Mouse (Mus musculus) neural tube, embryonic 12.5 days (tissue): ENCODE results near the gene Napsa. TPM values are rescaled to one million over a fixed set of nuclear protein-coding genes. Genes with fewer than 3 reads are reported as not detected.
A peak's percentile ranks its signal among the peaks of the same experiment; 100 is the strongest.

Experiments
- ATAC-seq: fragments of 200-750 bp; cut with Nextera tagmentation; 2 replicates; pipeline ENCODE4 v1.8.0; 2017; ENCODE audit warnings: low read depth, mild to moderate bottlenecking, moderate TSS enrichment, moderate library complexity; ENCODE audit not compliant: low FRiP score
- H3K27ac ChIP-seq: fragments of 300-500 bp; sonication (generic); 2 replicates; pipeline ENCODE4 v1.5.1; 2016
- H3K27me3 ChIP-seq: fragments of 300-500 bp; sonication (generic); replicated peaks from 2 replicates; pipeline ENCODE4 v1.6.1; 2016; ENCODE audit warnings: mild to moderate bottlenecking
- H3K36me3 ChIP-seq: fragments of 300-500 bp; sonication (generic); 2 replicates; pipeline ENCODE4 v1.6.1; 2016; ENCODE audit warnings: mild to moderate bottlenecking
- H3K4me1 ChIP-seq: fragments of 300-500 bp; sonication (generic); 2 replicates; pipeline ENCODE4 v1.6.1; 2016
- H3K4me2 ChIP-seq: fragments of 300-500 bp; sonication (generic); replicated peaks from 2 replicates; pipeline ENCODE4 v1.6.1; 2016; ENCODE audit warnings: mild to moderate bottlenecking
- H3K4me3 ChIP-seq: fragments of 300-500 bp; sonication (generic); 2 replicates; pipeline ENCODE4 v1.5.1; 2016
- H3K9ac ChIP-seq: fragments of 300-500 bp; sonication (generic); 2 replicates; pipeline ENCODE4 v1.6.1; 2016; ENCODE audit warnings: mild to moderate bottlenecking
- H3K9me3 ChIP-seq: fragments of 300-500 bp; sonication (generic); 2 replicates; pipeline ENCODE4 v1.6.1; 2016; ENCODE audit warnings: mild to moderate bottlenecking
- WGBS: fragments of 180-500 bp; shearing (Covaris S2); methylation state at CpG from one replicate; pipeline ENCODE4 v1.1.7; 2016; 5-methylcytosine and 5-hydroxymethylcytosine counted together
- polyA plus RNA-seq: library from polyadenylated mRNA; unstranded; fragments of >200 nt; fragmentation: Nextera tagmentation; extraction: Ambion mirVana; gene quantifications from 2 replicates; pipeline ENCODE4 v1.2.1, GENCODE M21; 2016

The Napsa gene
- polyA plus RNA-seq, 1 experiment from 2014 or later: 0.74 TPM

GRCm38 (mm10) chr7:44560435-44561400, 11.5 kb upstream of the Napsa start:
- Histone ChIP-seq H3K4me2 (no peak overlapping the region), H3K27ac (no peak overlapping the region), H3K4me1 (no peaks in the 10 kb centered on the region), H3K9ac (no peak overlapping the region), H3K27me3 (no peaks in the 10 kb centered on the region), H3K9me3 (no peaks in the 10 kb centered on the region), H3K4me3 (no peak overlapping the region), H3K36me3 (no peaks in the 10 kb centered on the region)
- peak; percentile 48; the same call in 1 of the 2 replicates for ATAC-seq
- 57% methylated on average over 18 of the region's 18 CpGs for WGBS

GRCm38 (mm10) chr7:44563284-44563683, 8.9 kb upstream of the Napsa start:
- no peak overlapping the region for H3K9ac ChIP-seq
- no peaks in the 10 kb centered on the region for H3K4me1 ChIP-seq
- H3K9me3 ChIP-seq: no peaks in the 10 kb centered on the region
- WGBS: 44% methylated on average over 8 of the region's 8 CpGs
- H3K4me3 ChIP-seq: no peak overlapping the region
- no peak overlapping the region for H3K4me2 ChIP-seq
- H3K27me3 ChIP-seq: no peaks in the 10 kb centered on the region
- H3K36me3 ChIP-seq: no peaks in the 10 kb centered on the region
- ATAC-seq: no peak
- H3K27ac ChIP-seq: no peak overlapping the region

- 87% methylated on average over 10 of the region's 10 CpGs for WGBS
- no peak overlapping the region for H3K9ac ChIP-seq
- H3K4me3 ChIP-seq: no peak overlapping the region
- H3K36me3 ChIP-seq: no peaks in the 10 kb centered on the region
- no peaks in the 10 kb centered on the region for H3K9me3 ChIP-seq
- H3K4me2 ChIP-seq: no peak overlapping the region
- H3K27me3 ChIP-seq: no peaks in the 10 kb centered on the region
- no peak overlapping the region for H3K27ac ChIP-seq
- ATAC-seq: no peak
- no peaks in the 10 kb centered on the region for H3K4me1 ChIP-seq
Observed at GRCm38 (mm10) chr7:44564486-44564885, 7.7 kb upstream of the Napsa start.

GRCm38 (mm10) chr7:44565414-44565813, 6.8 kb upstream of the Napsa start:
- Histone ChIP-seq H3K4me1 (no peaks in the 10 kb centered on the region), H3K9me3 (no peaks in the 10 kb centered on the region), H3K36me3 (no peaks in the 10 kb centered on the region), H3K27ac (no peak overlapping the region), H3K9ac (no peak overlapping the region), H3K4me2 (no peak overlapping the region), H3K4me3 (no peak overlapping the region), H3K27me3 (no peaks in the 10 kb centered on the region)
- WGBS: 76% methylated on average over 6 of the region's 6 CpGs
- no peak for ATAC-seq

GRCm38 (mm10) chr7:44568803-44569202, 3.4 kb upstream of the Napsa start:
- Histone ChIP-seq H3K9ac (no peak overlapping the region), H3K9me3 (no peaks in the 10 kb centered on the region), H3K4me1 (no peaks in the 10 kb centered on the region), H3K27ac (no peak overlapping the region), H3K27me3 (no peaks in the 10 kb centered on the region), H3K4me3 (no peak overlapping the region), H3K4me2 (no peak overlapping the region), H3K36me3 (no peaks in the 10 kb centered on the region)
- no peak for ATAC-seq
- 80% methylated on average over 9 of the region's 9 CpGs for WGBS

GRCm38 (mm10) chr7:44570989-44571388, 1.2 kb upstream of the Napsa start:
- Histone ChIP-seq H3K4me3 (no peak overlapping the region), H3K4me1 (no peaks in the 10 kb centered on the region), H3K9me3 (no peaks in the 10 kb centered on the region), H3K27me3 (no peaks in the 10 kb centered on the region), H3K9ac (no peak overlapping the region), H3K27ac (no peak overlapping the region), H3K36me3 (no peaks in the 10 kb centered on the region), H3K4me2 (no peak overlapping the region)
- WGBS: 88% methylated on average over 6 of the region's 6 CpGs
- no peak for ATAC-seq

- no peak overlapping the region for H3K27ac ChIP-seq
- WGBS: 67% methylated on average over 4 of the region's 4 CpGs
- ATAC-seq: no peak
- no peaks in the 10 kb centered on the region for H3K9me3 ChIP-seq
- no peaks in the 10 kb centered on the region for H3K27me3 ChIP-seq
- H3K9ac ChIP-seq: no peak overlapping the region
- H3K4me1 ChIP-seq: no peaks in the 10 kb centered on the region
- H3K4me2 ChIP-seq: no peak overlapping the region
- H3K36me3 ChIP-seq: no peaks in the 10 kb centered on the region
- no peak overlapping the region for H3K4me3 ChIP-seq
Observed at GRCm38 (mm10) chr7:44571811-44572210, 369 bp upstream of the Napsa start.

- no peak overlapping the region for H3K9ac ChIP-seq
- no peaks in the 10 kb centered on the region for H3K36me3 ChIP-seq
- H3K9me3 ChIP-seq: no peaks in the 10 kb centered on the region
- no peak overlapping the region for H3K27ac ChIP-seq
- no peak for ATAC-seq
- no peaks in the 10 kb centered on the region for H3K4me1 ChIP-seq
- no peaks in the 10 kb centered on the region for H3K27me3 ChIP-seq
- 79% methylated on average over 5 of the region's 5 CpGs for WGBS
- H3K4me2 ChIP-seq: no peak overlapping the region
- H3K4me3 ChIP-seq: no peak overlapping the region
Observed at GRCm38 (mm10) chr7:44572956-44573484, 840 bp downstream of the Napsa start.

GRCm38 (mm10) chr7:44576333-44576844, 4.2 kb downstream of the Napsa start:
- no peak for ATAC-seq
- H3K4me3 ChIP-seq: no peak overlapping the region
- no peaks in the 10 kb centered on the region for H3K27me3 ChIP-seq
- H3K27ac ChIP-seq: no peak overlapping the region
- WGBS: 54% methylated on average over 5 of the region's 5 CpGs
- no peak overlapping the region for H3K4me2 ChIP-seq
- no peaks in the 10 kb centered on the region for H3K9me3 ChIP-seq
- H3K4me1 ChIP-seq: no peaks in the 10 kb centered on the region
- no peaks in the 10 kb centered on the region for H3K36me3 ChIP-seq
- H3K9ac ChIP-seq: no peak overlapping the region

- Histone ChIP-seq H3K4me3 (no peak overlapping the region), H3K27me3 (no peaks in the 10 kb centered on the region; the same call in 1 of the 2 replicates), H3K4me2 (no peak overlapping the region), H3K9me3 (no peaks in the 10 kb centered on the region), H3K4me1 (no peaks in the 10 kb centered on the region), H3K27ac (no peak overlapping the region), H3K36me3 (no peaks in the 10 kb centered on the region), H3K9ac (no peak overlapping the region)
- WGBS: 81% methylated on average over 6 of the region's 6 CpGs
- ATAC-seq: no peak
Observed at GRCm38 (mm10) chr7:44581637-44582036, 9.5 kb downstream of the Napsa start.

- H3K27ac ChIP-seq: no peak overlapping the region
- no peak overlapping the region for H3K4me3 ChIP-seq
- H3K9me3 ChIP-seq: no peaks in the 10 kb centered on the region
- no peak overlapping the region for H3K4me2 ChIP-seq
- ATAC-seq: no peak
- H3K36me3 ChIP-seq: no peaks in the 10 kb centered on the region
- 83% methylated on average over 5 of the region's 5 CpGs for WGBS
- H3K9ac ChIP-seq: no peak overlapping the region
- peaks cover 9% of the 10 kb centered on the region for H3K4me1 ChIP-seq
- peaks cover 7% of the 10 kb centered on the region for H3K27me3 ChIP-seq
Observed at GRCm38 (mm10) chr7:44582709-44583108, 10.5 kb downstream of the Napsa start.

GRCm38 (mm10) chr7:44583146-44583545, 11.0 kb downstream of the Napsa start:
- Histone ChIP-seq H3K27me3 (peaks cover 11% of the 10 kb centered on the region), H3K9ac (no peak overlapping the region), H3K36me3 (no peaks in the 10 kb centered on the region), H3K9me3 (no peaks in the 10 kb centered on the region), H3K4me2 (no peak overlapping the region), H3K4me1 (peaks cover 12% of the 10 kb centered on the region), H3K27ac (no peak overlapping the region), H3K4me3 (no peak overlapping the region)
- 91% methylated on average over 1 of the region's 1 CpGs for WGBS
- no peak for ATAC-seq
